Mouse (Mus musculus): ENCODE data around the gene Prkca.

DNA sequence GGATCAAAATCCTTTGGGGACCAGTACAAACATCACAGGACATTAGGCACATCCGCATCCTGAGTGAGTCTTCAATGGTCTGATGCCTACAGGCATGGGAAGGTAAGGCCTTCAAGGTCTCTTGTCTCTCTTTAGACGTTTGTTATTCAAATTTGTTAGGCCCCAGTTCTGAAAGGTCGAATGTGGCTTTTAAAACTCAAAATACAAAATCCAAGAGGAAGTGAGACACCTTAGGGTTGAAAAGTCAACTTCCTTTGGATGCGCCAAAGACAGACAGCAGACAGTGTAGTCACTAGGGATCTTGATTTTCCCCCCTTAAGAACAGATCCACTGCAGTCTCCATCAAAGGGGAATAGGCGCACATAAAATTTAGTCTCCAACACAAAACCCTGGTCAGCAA, 187.6 kb downstream of the Prkca start:
- TF ChIP-seq ZC3H11A (IDR thresholded peaks at IDR 0.05; ENCODE audit: borderline replicate concordance, low read depth, low read length), result no peak
- TF ChIP-seq MAFK (IDR thresholded peaks at IDR 0.05; ENCODE audit: insufficient read depth, low read depth, low read length), result no peak
- no peak for TF ChIP-seq ZNF384 (IDR thresholded peaks at IDR 0.05; ENCODE audit: low read depth, low read length)
- no peak for TF ChIP-seq CHD2 (IDR thresholded peaks at IDR 0.05; ENCODE audit: low read depth, low read length)
